Mouse (Mus musculus) lung, embryonic 15.5 days (tissue): Measurements from ENCODE around the gene Ccdc78. TPM values are rescaled to one million over a fixed set of nuclear protein-coding genes. Genes with fewer than 3 reads are reported as not detected.

Source experiments
- ATAC-seq: fragments of 200-750 bp; cut with Nextera tagmentation; 2 replicates; pipeline ENCODE4 v1.8.0; 2017; ENCODE audit warnings: moderate number of reproducible peaks, borderline replicate concordance; ENCODE audit not compliant: low FRiP score, low TSS enrichment; ENCODE audit errors: extremely low read depth
- H3K27ac ChIP-seq: fragments of 300-500 bp; sonication (generic); 2 replicates; pipeline ENCODE4 v1.5.1; 2015; ENCODE audit warnings: moderate library complexity, mild to moderate bottlenecking, inconsistent platforms
- H3K27me3 ChIP-seq: fragments of 300-500 bp; sonication (generic); 2 replicates; pipeline ENCODE4 v1.6.1; 2015; ENCODE audit warnings: inconsistent platforms
- H3K36me3 ChIP-seq: fragments of 300-500 bp; sonication (generic); 2 replicates; pipeline ENCODE4 v1.6.1; 2015; ENCODE audit warnings: inconsistent platforms
- H3K4me1 ChIP-seq: fragments of 300-500 bp; sonication (generic); 2 replicates; pipeline ENCODE4 v1.6.1; 2015; ENCODE audit warnings: inconsistent platforms
- H3K4me2 ChIP-seq: fragments of 300-500 bp; sonication (generic); 2 replicates; pipeline ENCODE4 v1.6.1; 2015; ENCODE audit warnings: inconsistent platforms, mild to moderate bottlenecking, moderate library complexity
- H3K4me3 ChIP-seq: fragments of 300-500 bp; sonication (generic); 2 replicates; pipeline ENCODE4 v1.5.1; 2015; ENCODE audit warnings: mild to moderate bottlenecking, inconsistent platforms
- H3K9ac ChIP-seq: fragments of 300-500 bp; sonication (generic); 2 replicates; pipeline ENCODE4 v1.6.1; 2015; ENCODE audit warnings: inconsistent platforms
- H3K9me3 ChIP-seq: fragments of 300-500 bp; sonication (generic); 2 replicates; pipeline ENCODE4 v1.6.1; 2016; ENCODE audit warnings: inconsistent platforms
- WGBS: fragments of 180-500 bp; shearing (Covaris S2); methylation state at CpG from one replicate; pipeline ENCODE4 v1.1.7; 2015; 5-methylcytosine and 5-hydroxymethylcytosine counted together
- polyA plus RNA-seq: library from polyadenylated mRNA; unstranded; fragments of >200 nt; fragmentation: Nextera tagmentation; extraction: Ambion mirVana; gene quantifications from 2 replicates; pipeline ENCODE4 v1.2.1, GENCODE M21; 2015

Ccdc78 gene
- polyA plus RNA-seq, 1 experiment from 2014 or later, result 0.70 TPM

DNA sequence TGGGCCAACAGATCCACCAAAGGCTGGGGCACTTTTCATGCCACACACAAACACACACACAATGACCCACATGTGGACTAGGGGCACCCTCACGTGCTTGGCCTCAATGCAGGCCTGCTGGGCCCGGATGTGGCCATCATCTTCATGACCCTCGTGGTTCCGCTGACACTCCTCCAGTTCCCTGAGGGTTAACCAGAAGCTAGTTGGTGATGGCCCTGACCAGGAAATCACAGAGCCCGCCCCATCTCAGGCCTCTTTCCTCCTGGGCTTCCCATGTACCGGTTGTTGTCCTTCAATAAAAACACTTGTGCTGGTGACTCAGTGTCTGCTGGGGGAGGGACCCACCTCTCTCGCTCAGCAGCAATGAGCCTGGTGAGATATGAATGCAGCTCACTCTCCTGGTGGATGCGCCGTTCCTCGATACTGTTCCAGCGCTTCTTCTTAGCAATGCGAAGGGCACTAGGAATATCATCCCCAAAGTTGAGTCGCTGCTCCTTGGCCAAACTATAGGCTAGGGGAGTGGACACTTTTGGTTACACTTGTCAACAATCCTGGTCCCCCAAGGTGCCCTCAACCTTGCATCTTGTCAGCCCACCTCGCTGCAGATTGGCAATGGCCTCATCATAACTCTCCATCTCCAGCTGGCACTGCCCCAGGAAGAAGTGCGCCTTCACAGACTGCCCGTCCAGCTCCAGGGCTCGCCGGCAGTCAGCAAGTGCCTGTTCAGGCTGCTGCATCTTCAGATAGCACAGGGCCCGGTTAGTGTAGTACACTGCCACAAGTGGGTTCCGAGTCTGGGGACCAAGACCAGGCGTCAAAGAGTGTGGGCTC, 45.3 kb downstream of the Ccdc78 start:
- H3K4me1 ChIP-seq, result peaks cover 66% of the 10 kb centered on the region

GRCm38 (mm10) chr17:25832436-25833290, 46.3 kb downstream of the Ccdc78 start:
- peak overlapping the region; percentile 82 for H3K4me3 ChIP-seq
- peaks cover 22% of the 10 kb centered on the region for H3K36me3 ChIP-seq
- peak overlapping the region; percentile 98 for H3K27ac ChIP-seq
- peak; percentile 91 for ATAC-seq
- peak overlapping the region; percentile 90 for H3K9ac ChIP-seq
- under 1% methylated on average over 77 of the region's 77 CpGs for WGBS
- H3K4me1 ChIP-seq, result peaks cover 75% of the 10 kb centered on the region
- peak overlapping the region; percentile 95 for H3K4me2 ChIP-seq
- H3K27me3 ChIP-seq, result no peaks in the 10 kb centered on the region
- no peaks in the 10 kb centered on the region for H3K9me3 ChIP-seq

More for the DNA sequence above, 45.3 kb downstream of the Ccdc78 start:
- H3K36me3 ChIP-seq, result peaks cover 32% of the 10 kb centered on the region
- H3K27ac ChIP-seq, result peak overlapping the region; percentile 92
- peak overlapping the region; percentile 82 for H3K4me3 ChIP-seq
- H3K9ac ChIP-seq, result peak overlapping the region; percentile 90
- H3K9me3 ChIP-seq, result no peaks in the 10 kb centered on the region
- ATAC-seq, result no peak
- 44% methylated on average over 21 of the region's 21 CpGs for whole genome bisulfite sequencing
- H3K27me3 ChIP-seq, result no peaks in the 10 kb centered on the region
- peak overlapping the region; percentile 95 for H3K4me2 ChIP-seq

DNA sequence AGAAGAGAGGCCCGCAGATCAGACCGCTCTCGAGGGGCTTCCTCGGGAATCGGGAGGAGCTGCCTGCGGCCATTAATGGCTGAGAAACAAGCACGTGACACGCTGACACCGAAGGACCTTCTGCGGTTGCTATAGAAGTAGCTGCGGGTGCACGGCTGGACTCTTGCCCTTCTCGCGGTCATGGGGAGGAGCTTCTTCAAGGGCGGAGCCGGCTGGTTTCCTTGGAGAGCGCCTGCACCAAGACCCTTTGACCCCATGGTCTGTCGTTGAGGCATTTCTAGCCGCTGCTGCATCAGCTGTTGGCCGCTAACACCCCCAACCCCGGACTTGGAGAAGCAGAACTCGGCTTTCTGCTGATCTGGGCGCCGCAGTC, 46.9 kb downstream of the Ccdc78 start, which contains the start of gene Stub1:
TSS of gene Stub1 (minus strand) at position 114 of the 373 bp plus-strand sequence.
- peak within 1 kb of the TSS; percentile 98 for H3K27ac ChIP-seq
- WGBS, result under 1% methylated on average over 24 of the region's 24 CpGs
- peak within 1 kb of the TSS; percentile 90 for H3K9ac ChIP-seq
- H3K36me3 ChIP-seq, result peaks cover 20% of the 10 kb centered on the region
- no peaks in the 10 kb centered on the region for H3K27me3 ChIP-seq
- H3K9me3 ChIP-seq, result no peaks in the 10 kb centered on the region
- H3K4me2 ChIP-seq, result peak within 1 kb of the TSS; percentile 95
- peak; percentile 66 for ATAC-seq
- H3K4me3 ChIP-seq, result peak within 1 kb of the TSS; percentile 82
- H3K4me1 ChIP-seq, result peaks cover 73% of the 10 kb centered on the region

DNA sequence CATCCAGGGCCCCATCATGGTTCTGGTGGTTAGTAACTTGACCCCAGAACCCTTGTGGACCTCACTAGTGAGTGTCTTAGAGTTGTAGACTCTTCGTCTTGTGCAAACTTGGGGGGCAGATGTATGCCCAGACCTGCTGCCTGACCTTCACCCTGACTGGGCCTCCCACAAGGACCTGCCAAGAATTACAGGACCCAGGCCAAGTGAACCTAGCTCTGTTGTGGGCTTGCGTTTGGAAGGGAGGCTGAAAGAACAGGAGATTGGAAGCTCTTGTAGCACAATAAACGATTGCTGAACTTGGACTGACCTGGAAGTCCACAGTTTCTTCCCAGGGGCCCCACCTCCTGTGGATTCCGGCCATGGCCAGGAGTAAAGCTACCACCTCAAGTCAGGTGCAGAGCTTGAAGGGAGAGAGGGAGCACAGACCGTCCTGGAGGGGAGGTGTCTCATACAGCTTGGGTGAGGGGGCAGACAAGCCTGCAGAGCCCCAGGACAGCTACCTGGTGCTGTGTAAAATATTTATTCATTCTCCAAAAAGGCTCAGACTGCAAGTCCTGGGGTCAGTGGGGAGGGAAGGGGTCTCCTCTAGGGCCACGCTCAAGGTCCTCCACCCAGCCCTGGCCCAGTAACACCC, 47.7 kb downstream of the Ccdc78 start:
- H3K9ac ChIP-seq, result peak overlapping the region; percentile 73
- no peak for ATAC-seq
- H3K27ac ChIP-seq, result peak overlapping the region; percentile 98
- 15% methylated on average over 6 of the region's 6 CpGs for WGBS
- no peaks in the 10 kb centered on the region for H3K27me3 ChIP-seq
- H3K4me3 ChIP-seq, result peak overlapping the region; percentile 82
- peak overlapping the region; percentile 88 for H3K4me2 ChIP-seq
- no peaks in the 10 kb centered on the region for H3K9me3 ChIP-seq
- H3K36me3 ChIP-seq, result peaks cover 25% of the 10 kb centered on the region
- peaks cover 68% of the 10 kb centered on the region for H3K4me1 ChIP-seq

GRCm38 (mm10) chr17:25834595-25835222, 48.3 kb downstream of the Ccdc78 start:
- H3K4me3 ChIP-seq, result peak overlapping the region; percentile 82
- peak overlapping the region; percentile 73 for H3K9ac ChIP-seq
- H3K4me1 ChIP-seq, result peaks cover 63% of the 10 kb centered on the region
- ATAC-seq, result no peak
- peak overlapping the region; percentile 88 for H3K4me2 ChIP-seq
- H3K36me3 ChIP-seq, result peaks cover 31% of the 10 kb centered on the region
- H3K27me3 ChIP-seq, result no peaks in the 10 kb centered on the region
- WGBS, result 81% methylated on average over 12 of the region's 12 CpGs
- H3K9me3 ChIP-seq, result no peaks in the 10 kb centered on the region
- H3K27ac ChIP-seq, result 0 out of 2 replicates have a peak overlapping the region, but pooled peaks have one; percentile 98

DNA sequence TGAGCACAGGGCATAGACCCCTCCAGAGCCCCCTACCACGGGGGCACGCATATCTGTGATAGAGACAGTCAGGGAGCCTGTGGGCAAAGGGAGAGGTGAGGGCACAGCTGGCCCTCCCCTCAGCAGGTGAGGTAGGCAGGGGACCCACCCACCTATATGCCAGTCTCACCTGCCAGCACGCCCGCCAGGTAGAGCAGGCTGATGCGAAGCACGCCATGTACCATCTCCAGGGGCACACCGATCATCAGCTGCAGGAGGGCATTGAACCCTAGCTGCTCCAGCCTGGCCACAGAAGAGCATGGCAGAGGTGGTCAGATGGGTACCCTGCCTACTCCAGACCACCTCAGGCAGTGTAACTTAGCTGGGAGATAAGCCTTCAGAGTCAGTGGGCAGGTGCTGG, 48.9 kb downstream of the Ccdc78 start:
- ATAC-seq, result no peak
- Histone ChIP-seq H3K36me3 (peaks cover 32% of the 10 kb centered on the region), H3K4me1 (peaks cover 57% of the 10 kb centered on the region), H3K27me3 (no peaks in the 10 kb centered on the region), H3K4me2 (peak overlapping the region; percentile 88; the same call in 1 of the 2 replicates), H3K9ac (no peak overlapping the region), H3K4me3 (peak overlapping the region; percentile 82; the same call in 1 of the 2 replicates), H3K9me3 (no peaks in the 10 kb centered on the region), H3K27ac (no peak overlapping the region)
- WGBS, result 98% methylated on average over 7 of the region's 7 CpGs

DNA sequence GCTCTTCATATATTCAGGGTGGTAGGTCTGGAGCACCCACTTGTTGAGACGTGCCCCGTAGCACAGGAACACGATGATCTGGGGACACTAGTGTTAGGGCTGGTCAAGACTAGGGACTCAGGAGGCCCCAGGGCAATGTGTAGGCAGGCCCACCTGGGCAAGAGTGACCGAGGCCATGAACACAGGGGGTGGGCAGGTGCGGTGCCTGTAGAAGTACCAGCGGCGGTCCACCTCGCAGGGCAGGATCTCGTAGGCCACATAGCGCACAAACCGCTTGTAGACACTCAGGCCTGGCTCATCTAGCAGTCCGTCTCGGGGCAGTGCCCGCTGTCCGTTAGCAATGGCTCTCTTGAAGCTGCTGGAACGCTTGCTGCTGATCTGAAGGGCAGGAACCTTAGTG, 49.4 kb downstream of the Ccdc78 start:
- H3K9me3 ChIP-seq, result no peaks in the 10 kb centered on the region
- no peaks in the 10 kb centered on the region for H3K27me3 ChIP-seq
- H3K4me2 ChIP-seq, result no peak overlapping the region; the same call in 1 of the 2 replicates
- peaks cover 52% of the 10 kb centered on the region for H3K4me1 ChIP-seq
- no peak overlapping the region for H3K9ac ChIP-seq
- ATAC-seq, result no peak
- peaks cover 32% of the 10 kb centered on the region for H3K36me3 ChIP-seq
- H3K4me3 ChIP-seq, result no peak overlapping the region
- no peak overlapping the region for H3K27ac ChIP-seq
- 89% methylated on average over 16 of the region's 16 CpGs for WGBS

DNA sequence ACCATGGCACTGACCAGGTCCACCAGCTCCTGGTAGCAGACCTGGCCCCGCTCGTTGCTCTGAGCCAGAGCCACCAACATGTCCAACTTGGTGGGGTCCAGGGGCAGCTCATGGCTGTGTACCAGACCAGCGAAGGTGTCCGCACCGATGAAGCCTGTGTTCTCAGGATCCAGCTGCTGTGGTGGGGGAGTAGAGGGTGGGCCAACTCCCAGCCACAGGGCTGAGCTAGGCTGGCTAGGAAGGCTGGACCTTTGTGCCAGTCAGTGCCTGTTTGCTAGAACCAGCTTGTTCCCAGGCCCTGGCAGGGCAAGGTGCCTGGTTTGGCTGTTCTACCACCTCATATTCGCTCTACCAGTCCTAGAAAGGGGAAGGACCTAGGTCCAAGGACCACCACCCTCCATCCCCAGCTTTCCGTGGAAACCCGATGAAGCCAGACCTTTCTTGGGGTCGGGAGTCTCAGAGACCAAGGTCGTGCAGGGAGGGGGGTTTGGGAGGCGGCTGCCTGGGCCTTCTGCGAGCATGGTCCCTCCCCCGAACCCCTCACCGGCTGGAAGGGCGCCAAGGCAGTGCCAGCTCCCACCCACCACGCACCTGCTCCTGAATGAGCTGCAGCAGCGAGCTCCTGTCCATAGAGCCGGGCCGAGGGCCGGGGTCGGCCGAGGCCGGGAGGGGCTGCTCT, 50.2 kb downstream of the Ccdc78 start:
- 25% methylated on average over 19 of the region's 23 CpGs for WGBS
- Histone ChIP-seq H3K9ac (peak overlapping the region; percentile 49), H3K27ac (0 out of 2 replicates have a peak overlapping the region, but pooled peaks have one; percentile 21), H3K36me3 (peaks cover 32% of the 10 kb centered on the region), H3K4me2 (peak overlapping the region; percentile 76), H3K4me3 (peak overlapping the region; percentile 31), H3K4me1 (peaks cover 45% of the 10 kb centered on the region), H3K9me3 (no peaks in the 10 kb centered on the region), H3K27me3 (no peaks in the 10 kb centered on the region)
- ATAC-seq, result no peak

GRCm38 (mm10) chr17:25837076-25837410, 50.7 kb downstream of the Ccdc78 start, which contains the start of gene Rhbdl1:
Gene Rhbdl1, minus strand, starts transcription at chr17:25837295.
- peak within 1 kb of the TSS; percentile 76 for H3K4me2 ChIP-seq
- ATAC-seq, result no peak
- peaks cover 40% of the 10 kb centered on the region for H3K4me1 ChIP-seq
- H3K36me3 ChIP-seq, result peaks cover 34% of the 10 kb centered on the region
- H3K27ac ChIP-seq, result 0 out of 2 replicates have a peak within 1 kb of the TSS, but pooled peaks have one; percentile 21
- H3K27me3 ChIP-seq, result no peaks in the 10 kb centered on the region
- under 1% methylated on average over 29 of the region's 29 CpGs for WGBS
- H3K4me3 ChIP-seq, result peak within 1 kb of the TSS; percentile 31
- no peaks in the 10 kb centered on the region for H3K9me3 ChIP-seq
- peak within 1 kb of the TSS; percentile 49 for H3K9ac ChIP-seq

DNA sequence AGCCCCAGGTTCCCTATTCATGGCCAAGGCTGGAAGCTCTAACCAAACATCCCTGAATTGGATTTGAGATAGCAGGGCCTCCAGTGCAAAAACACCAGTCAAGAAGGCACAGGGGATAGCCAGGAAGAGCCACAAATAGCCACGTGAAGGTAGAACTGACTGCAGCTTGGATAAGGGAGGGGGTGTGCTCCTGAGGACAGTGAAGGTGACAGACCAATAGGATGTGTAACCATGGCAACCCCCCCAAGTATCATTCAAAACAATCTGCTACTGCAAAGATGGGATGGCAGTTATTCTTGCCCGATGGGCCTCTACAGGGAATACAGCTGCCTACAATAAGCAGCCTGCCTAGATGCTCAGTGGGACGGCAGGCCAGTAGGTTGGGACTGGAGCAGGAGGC, 51.2 kb downstream of the Ccdc78 start:
- H3K27me3 ChIP-seq, result no peaks in the 10 kb centered on the region
- WGBS, result 41% methylated on average over 3 of the region's 3 CpGs
- H3K4me1 ChIP-seq, result peaks cover 39% of the 10 kb centered on the region
- no peak overlapping the region for H3K27ac ChIP-seq
- ATAC-seq, result no peak
- no peaks in the 10 kb centered on the region for H3K9me3 ChIP-seq
- peak overlapping the region; percentile 76 for H3K4me2 ChIP-seq
- peak overlapping the region; percentile 31; the same call in 1 of the 2 replicates for H3K4me3 ChIP-seq
- H3K36me3 ChIP-seq, result peaks cover 39% of the 10 kb centered on the region
- H3K9ac ChIP-seq, result no peak overlapping the region
